ENCODE assay signal across 11 mouse cellular contexts in genomic region chr11:108364945-108365589, GRCm38 (mm10). TPM values are rescaled to one million over a fixed set of nuclear protein-coding genes. Genes with fewer than 3 reads are reported as not detected.
A peak's percentile ranks its signal among the peaks of the same experiment; 100 is the strongest.
DNase-seq lines count a peak whose midpoint lies in the region; ATAC-seq and TF ChIP-seq lines count a peak whose summit lies in the region.
"Had no signal": no experiment of that assay in that cellular context is flagged by ENCODE, and none has a peak within 500 bp of the region (broad histone marks: within the 10 kb centered on the region; RNA-seq: fewer than 3 reads in every experiment).

No protein-coding gene starts in this region.

- H3ac ChIP-seq in C2C12 (ENCODE audit: control insufficient read depth, insufficient read length, low read depth) = peak overlapping the region; percentile 52

- DNase-seq in kidney, adult 9 months = peak; percentile 29
- peak; percentile 21 for DNase-seq in ZHBTc4 (ENCODE audit: low read depth, low spot score)
- no peak for DNase-seq in spleen, postnatal 10 days (ENCODE audit: low spot score in 2 of 2)
- DNase-seq in testis, postnatal 14 days (ENCODE audit: low spot score) = no peak
- DNase-seq: cerebellum, postnatal 14 days; thymus, postnatal 36 days had no signal

- no peaks in the 10 kb centered on the region for H3K9me3 ChIP-seq in kidney, embryonic 16.5 days (ENCODE audit: low read length)
- H3K9me3 ChIP-seq in intestine, postnatal 0 days (ENCODE audit: control insufficient read depth) = no peaks in the 10 kb centered on the region
- H3K9me3 ChIP-seq in hindbrain, embryonic 12.5 days (replicated peaks) = no peaks in the 10 kb centered on the region
- H3K9me3 ChIP-seq: forebrain, embryonic 12.5 days had no signal

- H3K79me2 ChIP-seq in C2C12 (ENCODE audit: control insufficient read depth, insufficient read depth) = no peaks in the 10 kb centered on the region

- H3K27ac ChIP-seq in kidney, embryonic 16.5 days (ENCODE audit: low read length) = no peak overlapping the region
- H3K27ac ChIP-seq in intestine, postnatal 0 days (ENCODE audit: low read depth, low read length) = no peak overlapping the region
- no peak overlapping the region for H3K27ac ChIP-seq in hindbrain, embryonic 12.5 days
- H3K27ac ChIP-seq: forebrain, embryonic 12.5 days had no signal

- H3K79me3 ChIP-seq in C2C12 (ENCODE audit: low read depth) = no peaks in the 10 kb centered on the region

- H3K4me2 ChIP-seq in kidney, embryonic 16.5 days (replicated peaks; ENCODE audit: low read depth, low read length) = no peak overlapping the region
- no peak overlapping the region for H3K4me2 ChIP-seq in intestine, postnatal 0 days (replicated peaks; ENCODE audit: low read depth)
- H3K4me2 ChIP-seq in hindbrain, embryonic 12.5 days (replicated peaks) = no peak overlapping the region
- H3K4me2 ChIP-seq: forebrain, embryonic 12.5 days had no signal

- ATAC-seq in kidney, embryonic 16.5 days (ENCODE audit: low FRiP score, low TSS enrichment) = no peak
- peak; percentile 87 for ATAC-seq in intestine, postnatal 0 days
- no peak for ATAC-seq in hindbrain, embryonic 12.5 days (ENCODE audit: low FRiP score)

- H3K9ac ChIP-seq in kidney, embryonic 16.5 days (replicated peaks; ENCODE audit: low read length) = no peak overlapping the region
- no peak overlapping the region for H3K9ac ChIP-seq in intestine, postnatal 0 days (ENCODE audit: low read depth, low read length)
- no peak overlapping the region for H3K9ac ChIP-seq in hindbrain, embryonic 12.5 days
- H3K9ac ChIP-seq: forebrain, embryonic 12.5 days had no signal

- no peak overlapping the region for H3K4me3 ChIP-seq in kidney, embryonic 16.5 days (ENCODE audit: low read length)
- H3K4me3 ChIP-seq in C2C12 (ENCODE audit: insufficient read depth, poor library complexity, severe bottlenecking) = no peak overlapping the region
- H3K4me3 ChIP-seq in intestine, postnatal 0 days (ENCODE audit: low read depth, low read length) = no peak overlapping the region
- no peak overlapping the region for H3K4me3 ChIP-seq in hindbrain, embryonic 12.5 days
- H3K4me3 ChIP-seq: forebrain, embryonic 12.5 days had no signal

- no peaks in the 10 kb centered on the region for H3K36me3 ChIP-seq in kidney, embryonic 16.5 days (ENCODE audit: insufficient read depth, low read length)
- no peaks in the 10 kb centered on the region for H3K36me3 ChIP-seq in C2C12 (ENCODE audit: control insufficient read depth, insufficient read depth)
- H3K36me3 ChIP-seq in intestine, postnatal 0 days (ENCODE audit: control insufficient read depth, insufficient read depth) = no peaks in the 10 kb centered on the region
- H3K36me3 ChIP-seq in hindbrain, embryonic 12.5 days = no peaks in the 10 kb centered on the region
- H3K36me3 ChIP-seq: forebrain, embryonic 12.5 days had no signal

- peaks cover 8% of the 10 kb centered on the region; the same call in 1 of the 2 replicates for H3K4me1 ChIP-seq in kidney, embryonic 16.5 days (ENCODE audit: insufficient read depth, low read length)
- no peaks in the 10 kb centered on the region; the same call in 1 of the 2 replicates for H3K4me1 ChIP-seq in intestine, postnatal 0 days (replicated peaks; ENCODE audit: control insufficient read depth, insufficient read depth, low read length)
- no peaks in the 10 kb centered on the region for H3K4me1 ChIP-seq in hindbrain, embryonic 12.5 days
- H3K4me1 ChIP-seq: forebrain, embryonic 12.5 days had no signal

- no peak for TF ChIP-seq CTCF in C2C12 (IDR thresholded peaks at IDR 0.05; ENCODE audit: control insufficient read depth, insufficient read depth, insufficient read length)
- TF ChIP-seq CTCF in intestine, postnatal 0 days (IDR thresholded peaks at IDR 0.05; ENCODE audit: low read depth) = no peak

- WGBS in kidney, embryonic 16.5 days = 28% methylated on average over 6 of the region's 7 CpGs
- 20% methylated on average over 7 of the region's 7 CpGs for WGBS in intestine, postnatal 0 days
- 61% methylated on average over 5 of the region's 7 CpGs for WGBS in hindbrain, embryonic 12.5 days

- H3K27me3 ChIP-seq in kidney, embryonic 16.5 days (ENCODE audit: insufficient read depth, low read length) = no peaks in the 10 kb centered on the region
- H3K27me3 ChIP-seq in C2C12 (ENCODE audit: control insufficient read depth, insufficient read depth, insufficient read length) = no peaks in the 10 kb centered on the region
- no peaks in the 10 kb centered on the region for H3K27me3 ChIP-seq in intestine, postnatal 0 days (replicated peaks; ENCODE audit: control insufficient read depth, insufficient read depth, low read length)
- H3K27me3 ChIP-seq in hindbrain, embryonic 12.5 days = no peaks in the 10 kb centered on the region
- H3K27me3 ChIP-seq: forebrain, embryonic 12.5 days had no signal

TF ChIP-seq in C2C12, 6 proteins besides CTCF, POLR2A, EP300 and RAD21:
- TF ChIP-seq MYOD1 (IDR thresholded peaks at IDR 0.05; ENCODE audit: control insufficient read depth, insufficient read length, low read depth) = peak; percentile 72
- peak; percentile 73 for TF ChIP-seq FOSL1 (IDR thresholded peaks at IDR 0.05; ENCODE audit: insufficient read depth, low read length, poor library complexity, severe bottlenecking)
- TF ChIP-seq MAX (IDR thresholded peaks at IDR 0.05) = no peak
- TF ChIP-seq MYOG (IDR thresholded peaks at IDR 0.05; ENCODE audit: control insufficient read depth, extremely low read depth, insufficient read length) = no peak
- no peak for TF ChIP-seq USF1 (IDR thresholded peaks at IDR 0.05; ENCODE audit: low read depth)
- TF ChIP-seq CEBPB (IDR thresholded peaks at IDR 0.05; ENCODE audit: low read depth) = no peak

RNA-seq across cellular contexts. Expression of gene Prkca, which starts 21.3 kb away (rescaled TPM):
- 7.0 and 9.7 TPM in 2 replicates for polyA plus RNA-seq in kidney, embryonic 16.5 days (2015; fragmentation: Nextera tagmentation; extraction: Ambion mirVana)
- 18.1 TPM for polyA plus RNA-seq in C2C12 (2012; fragmentation: generic; extraction: Trizol)
- polyA plus RNA-seq in intestine, postnatal 0 days (2015; fragmentation: Nextera tagmentation; extraction: Ambion mirVana) = 14.5 and 15.0 TPM in 2 replicates
- polyA plus RNA-seq in hindbrain, embryonic 12.5 days (2016; fragmentation: Nextera tagmentation; extraction: Ambion mirVana) = 8.3 and 8.7 TPM in 2 replicates

RNA-seq across cellular contexts. Expression of gene Apoh, which starts 21.9 kb away (rescaled TPM):
- 1.9 and 2.4 TPM in 2 replicates for polyA plus RNA-seq in kidney, embryonic 16.5 days (2015; fragmentation: Nextera tagmentation; extraction: Ambion mirVana)
- 0.06 TPM for polyA plus RNA-seq in C2C12 (2012; fragmentation: generic; extraction: Trizol)
- polyA plus RNA-seq in intestine, postnatal 0 days (2015; fragmentation: Nextera tagmentation; extraction: Ambion mirVana) = 0.77 and 0.94 TPM in 2 replicates
- 0.18 TPM in 1 of 2 replicates, not detected in the other for polyA plus RNA-seq in hindbrain, embryonic 12.5 days (2016; fragmentation: Nextera tagmentation; extraction: Ambion mirVana)
- polyA plus RNA-seq: forebrain, embryonic 12.5 days had no signal

RNA-seq across cellular contexts. Expression of gene Cep112, which starts 59.9 kb away (rescaled TPM):
- 10.0 and 10.4 TPM in 2 replicates for polyA plus RNA-seq in kidney, embryonic 16.5 days (2015; fragmentation: Nextera tagmentation; extraction: Ambion mirVana)
- 0.97 TPM for polyA plus RNA-seq in C2C12 (2012; fragmentation: generic; extraction: Trizol)
- polyA plus RNA-seq in intestine, postnatal 0 days (2015; fragmentation: Nextera tagmentation; extraction: Ambion mirVana) = 3.8 and 3.9 TPM in 2 replicates
- 12.2 and 12.4 TPM in 2 replicates for polyA plus RNA-seq in hindbrain, embryonic 12.5 days (2016; fragmentation: Nextera tagmentation; extraction: Ambion mirVana)

Comparison
In these comparisons a context has a peak if more than half of its experiments do, and no peak if none do; other contexts are left out.
1. DNase-seq: peak in kidney, adult 9 months (single experiment) and ZHBTc4 (single experiment); none in spleen, postnatal 10 days (0 of 2) and testis, postnatal 14 days (single experiment).